Mouse (Mus musculus) layer of hippocampus, adult 18-20 months (tissue): ENCODE data around the gene Gm8947. TPM values are rescaled to one million over a fixed set of nuclear protein-coding genes. Genes with fewer than 3 reads are reported as not detected.

Source experiments
- DNase-seq, 2 experiments: peaks; one replicate each; pipeline ENCODE4 v3.0.0; 2022; ENCODE audit warnings: low spot score in 2 of 2
- total RNA-seq, 2 experiments: library from RNA; stranded (reverse); gene quantifications; 2 replicates each; pipeline ENCODE4 v1.2.3; 2021

Gm8947 gene
- total RNA-seq, 2 experiments from 2014 or later = not detected

GRCm38 (mm10) chr1:151222561-151223267 lies 30.5 kb downstream of the Gm8947 start:
- DNase-seq = no peak

- DNase-seq = no peak
These were observed 31.2 kb downstream of the Gm8947 start for GRCm38 (mm10) chr1:151223377-151223776.

- DNase-seq = no peak
These were observed 32.4 kb downstream of the Gm8947 start for GRCm38 (mm10) chr1:151224536-151224935.

GRCm38 (mm10) chr1:151227506-151227905 lies 35.3 kb downstream of the Gm8947 start:
- DNase-seq = no peak

GRCm38 (mm10) chr1:151228320-151228989 lies 36.3 kb downstream of the Gm8947 start:
- DNase-seq = no peak

- DNase-seq = no peak
These were observed 40.2 kb downstream of the Gm8947 start for GRCm38 (mm10) chr1:151232346-151232745.

- DNase-seq = no peak
These were observed 41.6 kb downstream of the Gm8947 start for GRCm38 (mm10) chr1:151233756-151234155.

GRCm38 (mm10) chr1:151235574-151235973 lies 43.4 kb downstream of the Gm8947 start:
- DNase-seq = no peak

- DNase-seq = peak; percentile 30 to 70
These were observed 44.2 kb downstream of the Gm8947 start for GRCm38 (mm10) chr1:151236141-151236930.

- DNase-seq = no peak
These were observed 45.6 kb downstream of the Gm8947 start for GRCm38 (mm10) chr1:151237780-151238179.

GRCm38 (mm10) chr1:151243332-151243731 lies 51.2 kb downstream of the Gm8947 start:
- DNase-seq = no peak

Other genes starting within 250 kb of the Gm8947 start
- 1 to 10 TPM; 1.5 to 2.1 TPM for gene Hmcn1, start 198.9 kb upstream of the Gm8947 start, total RNA-seq
- not detected for gene Gm47985, start 9.8 kb upstream of the Gm8947 start, total RNA-seq
- gene Gm47995, start 6.1 kb downstream of the Gm8947 start, total RNA-seq = not detected
- not detected for gene 3110040M04Rik, start 11.7 kb downstream of the Gm8947 start, total RNA-seq
- gene Gm47996, start 17.8 kb downstream of the Gm8947 start, total RNA-seq = not detected
- gene Ivns1abp, start 152.1 kb downstream of the Gm8947 start, total RNA-seq = 10 to 100 TPM; 88.5 to 88.7 TPM
- gene Swt1, start 236.1 kb downstream of the Gm8947 start, total RNA-seq = 10 to 100 TPM; 15.4 to 17.1 TPM
- gene Trmt1l, start 236.2 kb downstream of the Gm8947 start, total RNA-seq = 10 to 100 TPM; 31.2 to 35.2 TPM